Mouse (Mus musculus): ENCODE measurements around the gene Loxl4.

Loxl4 gene

GRCm38 (mm10) chr19:42612654-42613053 is at the start of gene Loxl4:
Gene Loxl4, minus strand, starts transcription at chr19:42612813.
- no peak for DNase-seq (ENCODE audit: low spot score)

GRCm38 (mm10) chr19:42661430-42662164 is 49.0 kb upstream of the Loxl4 start:
- DNase-seq (ENCODE audit: low spot score): no peak

- no peak for DNase-seq (ENCODE audit: low spot score)
These were observed 47.6 kb upstream of the Loxl4 start for GRCm38 (mm10) chr19:42660244-42660565.

GRCm38 (mm10) chr19:42659354-42660243 is 47.0 kb upstream of the Loxl4 start:
- DNase-seq (ENCODE audit: low spot score): peak; percentile 70

GRCm38 (mm10) chr19:42658435-42659135 is 46.0 kb upstream of the Loxl4 start:
- no peak for DNase-seq (ENCODE audit: low spot score)

- DNase-seq (ENCODE audit: low spot score): peak; percentile 68
These were observed 45.2 kb upstream of the Loxl4 start for GRCm38 (mm10) chr19:42657769-42658168.

- no peak for DNase-seq (ENCODE audit: low spot score)
These were observed 44.7 kb upstream of the Loxl4 start for GRCm38 (mm10) chr19:42657306-42657705.

- peak; percentile 66 for DNase-seq (ENCODE audit: low spot score)
These were observed 42.4 kb upstream of the Loxl4 start for GRCm38 (mm10) chr19:42655006-42655405.

GRCm38 (mm10) chr19:42653091-42653490 is 40.5 kb upstream of the Loxl4 start:
- no peak for DNase-seq (ENCODE audit: low spot score)

GRCm38 (mm10) chr19:42652425-42652824 is 39.8 kb upstream of the Loxl4 start:
- DNase-seq (ENCODE audit: low spot score): no peak

- no peak for DNase-seq (ENCODE audit: low spot score)
These were observed 27.6 kb upstream of the Loxl4 start for GRCm38 (mm10) chr19:42640211-42640610.

- DNase-seq (ENCODE audit: low spot score): no peak
These were observed 26.9 kb upstream of the Loxl4 start for GRCm38 (mm10) chr19:42639544-42639943.

GRCm38 (mm10) chr19:42638604-42639481 is 26.2 kb upstream of the Loxl4 start:
- DNase-seq (ENCODE audit: low spot score): no peak

- no peak for DNase-seq (ENCODE audit: low spot score)
These were observed 24.0 kb upstream of the Loxl4 start for GRCm38 (mm10) chr19:42636631-42637030.

GRCm38 (mm10) chr19:42633650-42634049 is 21.0 kb upstream of the Loxl4 start:
- no peak for DNase-seq (ENCODE audit: low spot score)

- no peak for DNase-seq (ENCODE audit: low spot score)
These were observed 19.7 kb upstream of the Loxl4 start for GRCm38 (mm10) chr19:42632301-42632700.

- DNase-seq (ENCODE audit: low spot score): no peak
These were observed 18.9 kb upstream of the Loxl4 start for GRCm38 (mm10) chr19:42631541-42631961.

GRCm38 (mm10) chr19:42628068-42628467 is 15.5 kb upstream of the Loxl4 start:
- DNase-seq (ENCODE audit: low spot score): no peak

- no peak for DNase-seq (ENCODE audit: low spot score)
These were observed 1.1 kb upstream of the Loxl4 start for GRCm38 (mm10) chr19:42613647-42614225.

GRCm38 (mm10) chr19:42613116-42613515 is 503 bp upstream of the Loxl4 start:
- DNase-seq (ENCODE audit: low spot score): no peak

- DNase-seq (ENCODE audit: low spot score): no peak
These were observed 867 bp downstream of the Loxl4 start for GRCm38 (mm10) chr19:42611746-42612145.
